Mouse (Mus musculus) adrenal gland, postnatal 10 days (tissue): ENCODE results near the gene Lck. TPM values are rescaled to one million over a fixed set of nuclear protein-coding genes. Genes with fewer than 3 reads are reported as not detected.
"Not testable (repeated sequence)": the region's sequence is repeated elsewhere in the genome, so short reads cannot be mapped to it uniquely, and the experiment has no call there.

ENCODE experiments used
- DNase-seq: peaks from one replicate; pipeline ENCODE4 v3.0.0; 2021; ENCODE audit warnings: mixed read lengths
- total RNA-seq, 2 experiments: library from RNA; stranded (reverse); gene quantifications; 2 replicates each; pipeline ENCODE4 v1.2.3; 2021

The Lck gene
- total RNA-seq, 2 experiments from 2014 or later, result 8.1 to 9.8 TPM

DNA sequence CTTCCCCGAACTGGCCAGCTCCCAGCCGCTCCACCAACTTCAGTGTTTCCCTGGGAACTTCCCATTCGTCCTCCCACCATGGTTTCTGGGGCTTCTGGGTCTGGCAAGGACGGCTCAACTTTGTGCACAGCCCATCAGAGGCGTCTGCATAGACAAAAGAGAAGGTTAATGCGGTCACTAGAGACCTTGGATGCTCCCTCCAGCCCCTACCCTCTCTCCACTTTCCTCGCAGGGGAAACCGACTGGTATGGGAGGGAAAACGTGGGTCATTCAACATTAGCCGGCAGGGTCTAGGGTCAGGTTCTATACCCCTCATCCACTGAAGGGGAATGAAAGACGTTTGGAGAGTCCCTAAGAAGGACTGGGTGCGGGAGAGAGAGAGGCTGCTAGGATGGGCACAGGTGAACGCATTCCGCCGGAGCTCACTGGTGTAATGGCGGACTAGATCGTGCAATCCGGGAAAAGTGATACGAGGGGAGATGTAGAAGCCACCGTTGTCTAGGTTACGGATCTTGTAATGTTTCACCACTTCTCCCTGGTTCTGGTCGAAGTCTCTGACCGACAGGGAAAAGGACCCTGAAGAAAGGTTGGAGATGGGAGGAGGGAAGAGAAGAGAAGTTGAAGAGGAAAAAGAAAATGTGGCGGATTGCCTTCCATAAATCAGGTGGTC, 17.4 kb downstream of the Lck start:
- DNase-seq, result peak; percentile 46

DNA sequence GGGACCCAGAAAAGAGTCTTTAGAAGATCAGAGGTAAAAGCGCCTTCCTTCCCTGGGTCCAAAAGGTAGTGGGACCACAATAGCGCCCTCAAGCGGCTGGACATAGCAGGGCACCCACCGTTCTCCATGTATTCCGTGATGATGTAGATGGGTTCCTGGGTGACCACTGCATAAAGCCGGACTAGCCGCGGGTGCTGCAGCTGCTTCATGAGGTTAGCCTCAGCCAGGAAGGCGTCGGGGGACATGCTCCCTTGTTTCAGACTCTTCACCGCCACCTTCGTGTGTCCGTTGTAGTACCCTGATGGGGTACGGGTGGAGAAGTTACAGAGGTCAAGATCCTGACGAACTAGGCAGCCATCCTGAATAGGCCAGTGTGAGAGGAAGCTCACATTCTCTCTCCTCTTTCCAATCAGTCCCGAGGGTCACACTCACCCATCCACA, 18.0 kb downstream of the Lck start:
- DNase-seq, result peak; percentile 85

DNA sequence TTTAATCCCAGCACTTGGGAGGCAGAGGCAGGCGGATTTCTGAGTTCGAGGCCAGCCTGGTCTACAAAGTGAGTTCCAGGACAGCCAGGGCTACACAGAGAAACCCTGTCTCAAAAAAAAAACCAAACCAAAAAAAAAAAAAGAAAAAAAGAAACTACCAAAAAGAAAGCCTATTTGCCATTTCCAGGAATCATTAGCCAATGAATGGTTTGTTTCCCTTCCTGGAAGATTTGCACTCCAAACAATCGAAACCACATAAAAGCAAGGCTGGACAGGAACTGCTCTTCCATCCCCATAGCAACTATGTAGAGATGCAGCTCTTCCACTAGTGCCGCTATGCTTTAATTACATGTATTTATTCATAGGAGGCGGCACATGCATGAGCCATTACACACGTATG, 18.9 kb downstream of the Lck start:
- not testable (repeated sequence) for DNase-seq

DNA sequence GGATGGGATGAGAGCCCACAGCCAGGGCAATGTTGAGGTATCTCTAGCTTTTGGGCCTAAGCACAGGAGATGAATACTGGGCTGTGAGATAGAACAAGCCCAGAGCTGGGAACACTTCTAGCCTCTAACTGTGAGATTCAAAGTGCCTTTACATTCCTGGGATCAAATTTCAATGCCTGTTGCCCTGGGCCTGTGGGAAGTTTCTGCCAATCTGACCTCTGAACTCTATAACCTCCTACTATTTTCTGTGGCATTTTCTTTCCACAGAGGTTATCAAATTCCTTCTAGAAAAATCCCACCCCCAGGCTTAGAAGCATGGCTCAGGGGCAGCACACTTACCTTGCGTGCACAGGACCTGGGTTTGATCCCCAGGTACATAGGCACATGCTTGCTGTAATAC, 23.1 kb downstream of the Lck start:
- DNase-seq, result no peak

DNA sequence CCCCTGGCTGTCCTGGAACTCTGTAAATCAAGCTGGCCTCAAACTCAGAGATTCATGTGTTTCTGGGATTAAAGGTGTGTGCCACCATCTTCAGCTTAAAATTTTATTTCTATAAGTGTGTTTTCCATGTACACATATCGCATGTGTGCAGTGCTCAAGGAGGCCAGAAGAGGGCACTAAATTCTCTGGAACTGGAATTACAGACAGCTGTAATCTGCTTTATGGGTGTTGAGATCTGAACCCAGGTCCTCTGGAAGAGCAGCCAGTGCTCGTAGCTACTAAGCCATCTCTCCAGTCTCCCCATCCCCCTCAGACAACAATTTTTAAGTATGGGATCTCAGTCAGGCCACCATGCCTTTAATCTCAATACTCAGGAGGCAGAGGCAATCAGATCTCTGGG, 24.1 kb downstream of the Lck start:
- peak; percentile 38 for DNase-seq

DNA sequence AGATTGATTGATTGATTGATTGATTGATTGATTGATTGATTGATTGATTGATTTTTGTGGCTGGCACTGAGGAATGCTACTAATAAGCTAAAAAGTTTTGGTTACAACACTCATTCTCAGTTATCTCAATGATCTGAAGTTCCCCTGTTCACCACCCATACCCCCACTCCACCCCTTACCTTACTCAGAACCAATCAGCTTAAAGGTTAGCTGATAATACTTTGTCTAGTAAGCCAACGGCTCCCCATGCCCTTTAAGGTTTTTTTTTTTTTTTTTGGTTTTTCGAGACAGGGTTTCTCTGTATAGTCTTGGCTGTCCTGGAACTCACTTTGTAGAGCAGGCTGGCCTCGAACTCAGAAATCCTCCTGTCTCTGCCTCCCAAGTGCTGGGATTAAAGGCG, 25.8 kb downstream of the Lck start:
- DNase-seq, result not testable (repeated sequence)

DNA sequence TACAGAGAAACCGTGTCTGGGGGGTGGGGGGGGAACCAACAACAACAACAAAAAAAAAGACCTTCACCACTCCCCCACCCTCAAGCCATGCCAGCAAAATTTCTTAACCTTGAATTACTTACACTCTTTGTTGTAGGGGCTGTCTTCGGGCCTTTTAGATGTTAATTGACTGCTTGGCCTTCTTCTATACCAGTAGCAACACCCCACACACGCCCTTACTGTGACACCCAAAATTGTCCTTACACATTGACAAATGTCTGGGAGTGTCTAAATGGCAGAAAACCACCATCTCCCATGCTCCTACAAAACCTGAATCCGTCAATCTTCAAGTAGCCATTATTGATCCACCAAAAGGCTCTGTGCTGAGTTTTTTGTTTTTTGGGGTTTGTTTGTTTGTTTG, 29.3 kb downstream of the Lck start:
- no peak for DNase-seq

DNA sequence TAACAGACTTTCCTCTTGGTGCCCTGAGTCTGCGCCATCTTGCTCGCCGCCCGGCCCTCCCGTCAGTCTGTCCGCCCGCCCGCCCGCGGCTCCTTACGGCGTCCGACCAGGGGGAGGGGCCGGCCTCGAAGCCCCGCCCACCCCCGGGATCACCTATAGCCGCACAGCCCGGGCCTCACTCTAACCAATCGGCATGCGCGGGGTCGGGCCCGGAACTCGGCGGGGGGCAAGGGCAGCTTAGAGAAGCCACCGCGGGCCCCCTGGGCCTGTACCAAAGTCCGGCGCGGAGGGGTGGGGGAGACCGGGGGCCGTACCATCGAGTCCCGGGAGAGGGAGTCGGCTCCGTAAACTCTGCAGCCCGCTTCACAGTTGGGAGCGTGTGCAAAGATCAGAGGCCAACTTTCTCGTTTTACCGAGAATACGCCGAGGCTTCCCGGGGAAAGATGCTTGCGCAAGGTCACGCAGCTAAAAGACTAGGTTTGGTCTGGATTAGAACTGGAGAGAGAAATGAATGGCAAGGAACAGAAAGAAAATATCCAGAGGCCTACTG, 30.8 kb downstream of the Lck start, which contains the start of gene Hdac1:
Gene Hdac1 (minus strand): TSS at position 122 of the 550 bp plus-strand sequence.
- DNase-seq, result peak; percentile 99

DNA sequence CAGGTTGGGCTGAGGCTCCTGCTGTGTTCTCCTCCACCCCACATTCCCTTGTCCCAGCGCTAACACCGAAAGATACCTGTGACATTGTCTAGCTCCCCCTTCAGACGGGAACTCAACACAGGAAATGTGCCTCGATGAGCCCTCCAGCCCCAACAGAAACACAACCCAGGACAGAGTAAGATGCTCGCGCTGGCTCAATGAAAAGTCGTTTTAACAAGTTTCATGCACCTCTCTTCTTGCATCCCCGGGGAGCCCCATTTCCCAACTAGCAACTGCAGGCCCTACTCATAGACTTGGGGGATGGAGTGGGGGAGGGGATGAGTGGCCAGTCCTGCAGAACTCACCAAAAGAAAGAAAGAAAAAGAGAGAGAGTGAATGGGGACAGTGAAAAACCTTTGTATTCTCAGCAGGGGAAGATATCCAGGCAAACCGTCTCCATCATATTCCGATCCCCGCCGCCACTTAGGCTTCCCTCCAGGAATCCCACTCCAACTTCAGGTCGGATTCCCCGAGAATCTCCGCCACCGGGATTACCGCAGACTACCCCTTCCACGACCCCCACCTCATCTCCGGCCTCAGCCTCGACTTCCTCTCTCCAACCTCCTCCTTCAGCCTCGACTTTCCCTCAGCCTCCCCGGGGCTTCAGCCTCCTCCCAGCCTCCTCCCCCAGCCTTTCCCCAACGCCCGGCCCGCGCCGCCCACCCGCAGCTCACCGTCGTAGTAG, 31.4 kb downstream of the Lck start:
- peak; percentile 43 for DNase-seq

DNA sequence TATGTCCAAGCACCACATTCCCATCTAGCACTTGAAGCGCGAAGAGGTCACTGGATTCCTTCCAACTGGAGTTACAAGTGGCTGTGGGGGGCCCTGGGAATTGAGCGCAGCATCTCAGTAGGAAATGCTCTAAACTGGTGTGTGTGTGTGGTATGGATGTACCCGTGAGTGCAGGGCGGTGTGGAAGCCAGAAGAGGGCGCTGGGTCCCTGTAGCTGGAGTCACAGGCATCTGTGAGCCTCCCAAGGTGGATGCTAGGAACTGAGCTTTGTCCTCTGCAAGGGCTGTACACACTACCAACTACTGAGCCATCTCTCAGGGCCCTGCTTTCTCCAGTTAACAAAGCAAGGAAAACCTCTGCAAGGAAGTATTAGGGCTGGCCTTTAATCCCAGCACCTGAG, 33.4 kb downstream of the Lck start:
- peak; percentile 41 for DNase-seq

DNA sequence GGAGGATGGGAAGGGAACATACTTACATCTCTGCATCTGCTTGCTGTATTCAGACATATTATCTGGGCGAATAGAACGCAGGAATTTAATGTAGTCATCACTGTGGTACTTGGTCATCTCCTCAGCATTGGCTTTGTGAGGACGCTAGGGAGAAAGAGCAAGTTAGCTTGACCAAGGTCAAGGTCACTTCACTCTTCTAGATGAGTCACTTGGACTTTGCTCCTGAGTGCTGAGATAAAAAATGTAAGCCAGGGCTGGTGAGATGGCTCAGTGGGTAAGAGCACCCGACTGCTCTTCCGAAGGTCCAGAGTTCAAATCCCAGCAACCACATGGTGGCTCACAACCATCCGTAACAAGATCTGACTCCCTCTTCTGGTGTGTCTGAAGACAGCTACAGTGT, 44.5 kb downstream of the Lck start:
- DNase-seq, result not testable (repeated sequence)

DNA sequence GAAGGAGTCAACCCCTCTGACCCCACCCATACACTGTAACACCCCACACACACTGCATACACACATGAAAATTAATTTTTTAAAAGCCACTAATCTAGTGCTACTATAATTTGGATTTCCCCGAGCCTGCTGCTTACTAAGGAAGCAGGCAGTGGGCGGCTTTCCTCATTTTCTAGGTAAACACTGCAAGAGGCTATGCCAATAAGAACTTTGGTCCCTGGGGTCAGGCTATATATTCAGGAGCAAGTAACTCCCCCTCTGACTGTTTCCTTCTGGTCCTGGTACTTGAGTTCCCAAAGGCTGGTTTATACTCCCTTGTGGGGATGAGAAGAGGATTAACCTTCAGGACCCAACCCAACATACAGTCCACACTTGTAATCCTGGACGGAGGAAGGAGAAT, 47.6 kb downstream of the Lck start:
- no peak for DNase-seq

DNA sequence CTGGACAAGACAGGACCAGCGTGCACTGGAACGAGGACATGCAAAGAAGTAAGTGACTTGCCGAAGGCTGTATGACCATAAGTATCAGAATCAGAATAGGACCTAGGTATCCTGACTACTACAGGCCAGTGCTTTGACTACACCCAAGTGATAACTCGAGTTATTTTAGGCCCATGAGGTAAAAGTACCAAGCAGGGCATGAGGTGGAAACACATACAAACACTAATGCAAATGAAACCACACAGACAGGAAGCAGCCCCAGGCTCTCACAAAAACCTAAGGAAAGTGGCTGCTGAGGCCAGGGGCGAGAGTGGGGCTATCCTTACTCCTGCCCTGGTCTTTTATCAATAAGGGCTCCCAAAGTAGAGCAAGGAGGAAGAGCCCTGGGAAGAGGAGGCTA, 48.1 kb downstream of the Lck start:
- no peak for DNase-seq

DNA sequence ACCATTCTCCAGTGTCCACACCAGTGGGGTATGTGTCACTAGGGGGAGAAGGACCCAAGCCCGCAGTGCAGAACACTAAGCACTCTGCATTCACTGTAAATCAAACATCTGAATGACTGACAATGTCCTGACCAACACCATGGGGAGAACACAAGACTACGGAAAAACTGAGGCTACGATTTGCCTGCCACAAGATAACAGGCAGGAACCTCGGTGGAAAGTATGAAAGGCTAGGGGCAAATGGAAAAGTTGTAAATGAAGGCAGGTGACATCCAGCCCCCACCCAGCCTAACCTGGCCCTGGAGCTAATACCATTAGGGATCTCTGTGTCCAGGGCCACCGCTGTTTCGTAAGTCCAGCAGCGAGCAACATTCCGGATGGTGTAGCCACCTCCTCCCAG, 54.9 kb downstream of the Lck start:
- no peak for DNase-seq

DNA sequence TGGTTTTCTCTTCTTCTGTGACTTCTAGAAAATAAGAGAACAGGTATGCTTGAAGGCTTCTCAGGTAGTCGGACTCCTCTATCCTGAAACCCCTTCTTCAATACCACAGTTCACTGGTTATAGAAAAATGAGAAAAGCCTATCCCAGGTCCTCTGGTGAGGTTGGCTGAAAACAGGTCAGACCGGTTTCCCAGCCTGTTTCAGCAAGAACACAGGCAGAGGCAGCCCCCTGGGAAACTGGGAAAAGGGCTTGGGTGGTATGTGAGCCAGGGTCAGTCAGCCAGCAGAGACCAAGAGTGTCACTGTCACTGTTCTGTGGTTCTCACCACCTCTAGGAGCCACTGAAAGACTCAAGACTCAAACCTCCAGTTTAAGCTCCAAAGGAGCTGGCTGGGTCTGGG, 56.5 kb downstream of the Lck start:
- no peak for DNase-seq

DNA sequence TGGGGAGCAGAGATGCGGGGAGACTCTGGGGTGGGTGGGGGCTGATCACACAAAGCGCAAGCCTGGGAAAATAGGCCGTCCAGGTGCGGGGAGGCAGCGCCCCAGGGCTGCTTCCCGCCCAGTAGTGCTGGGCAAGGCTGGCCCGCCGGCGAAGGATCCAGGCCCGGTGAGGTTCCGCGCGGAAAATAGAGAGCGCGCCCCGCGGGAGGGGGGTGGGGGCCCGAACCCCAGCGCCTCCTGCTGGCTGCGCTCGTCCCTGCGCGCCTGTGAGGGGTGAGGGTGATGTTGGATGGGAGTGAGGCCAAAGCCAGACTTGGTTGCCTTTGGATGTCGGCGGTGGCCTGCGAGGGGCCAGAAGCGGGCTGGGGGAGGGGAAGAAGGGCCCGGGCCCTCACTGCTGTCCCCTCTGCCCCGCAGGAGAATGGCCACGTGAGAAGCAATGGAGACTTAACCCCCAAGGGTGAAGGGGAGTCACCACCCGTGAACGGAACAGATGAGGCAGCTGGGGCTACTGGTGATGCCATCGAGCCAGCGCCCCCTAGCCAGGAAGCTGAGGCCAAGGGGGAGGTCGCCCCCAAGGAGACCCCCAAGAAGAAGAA, 59.0 kb downstream of the Lck start:
- DNase-seq, result peak; percentile 87

DNA sequence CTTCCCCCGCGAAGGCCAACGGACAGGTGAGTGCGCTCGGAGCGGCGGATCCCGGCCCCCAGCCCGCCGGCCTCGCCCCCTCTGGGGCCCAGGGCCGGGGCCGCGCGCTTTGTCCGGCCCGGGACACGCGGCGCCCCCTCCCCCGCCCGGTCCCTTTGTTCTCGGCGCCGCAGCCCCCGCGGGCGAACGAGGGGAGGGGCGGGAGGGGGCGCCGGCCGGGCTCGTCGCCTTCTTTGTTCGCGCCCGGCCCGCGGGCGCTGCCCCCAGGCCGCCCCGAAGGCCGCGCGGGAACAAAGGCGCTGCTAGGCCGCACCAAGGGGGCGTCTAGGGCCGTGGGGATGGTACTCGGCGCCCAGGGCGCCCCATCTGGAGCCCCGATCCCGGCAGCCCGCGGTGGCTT, 59.5 kb downstream of the Lck start:
- DNase-seq, result peak; percentile 38

DNA sequence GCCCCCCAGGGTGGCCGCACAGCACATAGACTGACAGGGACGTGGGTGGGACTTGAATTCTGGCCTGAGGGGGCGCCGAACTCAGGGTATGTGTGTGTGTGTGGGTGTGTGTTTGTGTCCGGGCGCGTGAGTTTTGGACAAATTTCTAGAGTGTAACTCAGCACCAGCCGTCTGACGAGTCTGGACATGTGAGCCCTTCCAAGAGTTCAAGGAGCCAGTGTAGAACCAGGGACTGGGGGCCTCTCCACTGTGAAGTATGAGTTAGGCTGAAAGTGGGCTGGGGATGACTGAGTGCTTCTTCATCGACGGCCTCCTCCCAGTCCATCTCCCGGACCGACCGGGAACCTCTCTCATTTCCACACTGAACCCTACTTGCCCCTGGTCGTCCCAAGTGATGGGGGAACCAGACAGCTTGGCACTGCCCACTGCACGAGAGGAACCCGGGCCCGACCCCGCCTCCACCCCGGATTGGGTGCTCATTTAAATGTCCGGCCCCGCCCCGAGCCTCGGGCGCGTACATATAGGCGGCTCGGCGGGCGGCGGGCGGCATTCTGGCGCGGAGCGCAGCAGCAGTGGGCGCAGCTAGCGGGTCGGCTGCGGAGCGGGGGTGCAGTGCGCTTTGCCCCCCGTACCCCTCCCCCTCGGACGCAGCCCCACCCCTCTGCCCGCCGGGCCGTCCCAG, 60.2 kb downstream of the Lck start, which contains the start of gene Marcksl1:
Gene Marcksl1 (plus strand): TSS at position 496 of the 682 bp plus-strand sequence.
- DNase-seq, result peak; percentile 92

DNA sequence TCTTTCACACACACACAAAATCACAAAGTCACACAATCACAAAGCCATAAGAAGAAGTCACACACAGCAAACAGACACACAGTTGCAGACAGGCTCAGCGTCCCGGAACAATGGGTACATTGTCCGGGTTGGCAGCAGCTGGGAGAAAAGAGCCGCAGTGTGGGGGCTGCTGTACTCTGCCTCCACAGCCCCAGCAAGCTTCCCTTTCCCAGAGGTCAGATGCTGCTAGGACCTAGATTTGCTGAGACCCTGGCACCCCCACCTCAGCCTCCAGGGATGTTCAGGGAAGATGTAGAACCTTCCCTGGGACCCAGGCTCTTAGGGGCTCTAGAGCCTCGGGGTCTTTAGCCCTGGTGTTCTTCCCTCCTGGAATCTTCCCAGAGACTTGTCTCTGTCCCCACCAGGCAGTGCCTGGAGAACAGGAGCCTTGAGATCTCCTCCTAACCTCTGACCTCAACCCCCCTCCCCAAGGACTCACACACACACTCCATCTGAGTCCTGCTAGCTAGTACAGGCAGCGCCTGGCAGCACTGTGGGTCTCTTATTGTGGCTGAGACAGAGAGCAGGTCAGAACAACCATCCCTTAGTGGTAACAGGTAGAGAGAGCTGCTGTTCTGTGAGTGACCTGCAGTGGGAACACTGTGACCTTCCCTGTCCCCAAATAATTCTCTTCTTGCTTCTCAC, 61.9 kb downstream of the Lck start:
- no peak for DNase-seq

DNA sequence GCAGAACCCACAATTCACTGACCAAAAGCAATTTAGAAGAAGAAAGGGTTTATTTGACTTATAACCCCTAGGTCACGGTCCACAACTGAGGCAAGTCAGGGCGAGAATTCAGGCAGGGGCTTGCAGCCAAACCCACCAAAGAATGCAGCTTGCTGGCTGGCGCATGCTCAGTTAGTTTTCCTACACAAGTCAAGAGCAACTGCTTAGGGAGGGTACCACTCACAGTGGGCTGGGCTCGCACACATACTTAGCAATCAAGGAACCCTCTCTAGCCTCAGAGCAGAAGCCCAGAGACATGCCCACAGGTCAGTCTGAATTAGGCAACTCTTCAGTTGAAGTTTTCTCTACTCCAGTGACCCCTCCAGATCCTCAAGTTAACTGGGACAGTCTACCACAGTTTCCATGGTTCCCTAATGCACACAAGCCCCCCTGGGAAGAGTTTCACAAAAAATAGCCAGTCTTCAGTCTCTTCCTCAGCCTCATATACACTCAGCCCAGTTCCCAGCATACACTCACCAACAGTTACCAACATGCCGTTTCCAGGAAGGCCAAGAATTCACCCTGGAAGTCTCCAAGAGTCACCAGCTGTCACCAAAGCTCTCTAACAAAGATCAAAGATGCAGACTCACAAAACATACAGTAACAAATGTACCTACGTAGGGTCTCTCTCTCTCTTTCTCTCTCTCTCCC, 62.6 kb downstream of the Lck start:
- no peak for DNase-seq

DNA sequence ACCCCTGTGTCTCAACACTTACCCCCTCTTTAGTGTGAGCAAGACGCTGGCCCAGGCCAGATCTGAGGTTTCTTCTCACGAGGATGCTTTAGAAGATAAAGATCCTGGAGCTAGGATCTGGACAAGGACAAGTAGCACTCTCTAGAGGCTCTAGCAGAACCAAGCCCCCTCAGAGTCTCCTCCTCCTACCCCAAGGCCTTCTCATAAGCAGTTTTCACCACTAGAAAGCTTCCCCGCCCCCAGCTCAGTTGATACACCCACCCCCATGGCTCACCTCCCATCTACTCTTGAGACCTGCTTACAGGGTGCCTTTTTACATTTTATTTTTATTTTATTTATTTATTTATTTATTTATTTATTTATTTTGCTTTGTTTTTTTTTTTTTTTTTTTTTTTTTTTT, 63.8 kb downstream of the Lck start:
- no peak for DNase-seq
